Mouse (Mus musculus): Measurements from ENCODE around the gene Cep295. TPM values are rescaled to one million over a fixed set of nuclear protein-coding genes. Genes with fewer than 3 reads are reported as not detected.
A peak's percentile ranks its signal among the peaks of the same experiment; 100 is the strongest.

The Cep295 gene
- polyA plus RNA-seq, 1 experiment from 2014 or later, result 11.6 TPM

GRCm38 (mm10) chr9:15279649-15280490 lies 77.7 kb downstream of the Cep295 start, which contains the start of gene Med17:
Gene Med17 (minus strand): TSS chr9:15279931.
- Histone ChIP-seq H3K4me1 (peaks cover 30% of the 10 kb centered on the region), H3K36me3 (peaks cover 33% of the 10 kb centered on the region), H3K4me3 (replicated peaks) (peak within 1 kb of the TSS; percentile 99), H3K9ac (replicated peaks) (peak within 1 kb of the TSS; percentile 99), H3K9me3 (replicated peaks) (no peaks in the 10 kb centered on the region), H3K4me2 (peak within 1 kb of the TSS; percentile 63), H3K27ac (replicated peaks) (peak within 1 kb of the TSS; percentile 91), H3K27me3 (replicated peaks) (no peaks in the 10 kb centered on the region)
- WGBS, result under 1% methylated on average over 57 of the region's 57 CpGs
- peak; percentile 99 for ATAC-seq (ENCODE audit: low FRiP score)

- no peaks in the 10 kb centered on the region for H3K9me3 ChIP-seq (replicated peaks)
- peak overlapping the region; percentile 63 for H3K4me2 ChIP-seq
- H3K4me3 ChIP-seq (replicated peaks), result peak overlapping the region; percentile 99
- H3K27me3 ChIP-seq (replicated peaks), result no peaks in the 10 kb centered on the region
- ATAC-seq (ENCODE audit: low FRiP score), result no peak; the same call in 1 of the 2 replicates
- 9% methylated on average over 19 of the region's 19 CpGs for WGBS
- H3K36me3 ChIP-seq, result peaks cover 35% of the 10 kb centered on the region
- H3K27ac ChIP-seq (replicated peaks), result peak overlapping the region; percentile 91
- H3K4me1 ChIP-seq, result peaks cover 30% of the 10 kb centered on the region
- H3K9ac ChIP-seq (replicated peaks), result peak overlapping the region; percentile 99
Measured at GRCm38 (mm10) chr9:15279139-15279648, 78.4 kb downstream of the Cep295 start.

GRCm38 (mm10) chr9:15278343-15278742 lies 79.2 kb downstream of the Cep295 start:
- no peak overlapping the region for H3K4me3 ChIP-seq (replicated peaks)
- H3K27ac ChIP-seq (replicated peaks), result no peak overlapping the region
- no peaks in the 10 kb centered on the region for H3K9me3 ChIP-seq (replicated peaks)
- 95% methylated on average over 3 of the region's 3 CpGs for WGBS
- H3K4me1 ChIP-seq, result peaks cover 30% of the 10 kb centered on the region
- no peak overlapping the region for H3K9ac ChIP-seq (replicated peaks)
- H3K4me2 ChIP-seq, result peak overlapping the region; percentile 63; the same call in 1 of the 2 replicates
- peaks cover 36% of the 10 kb centered on the region for H3K36me3 ChIP-seq
- no peaks in the 10 kb centered on the region for H3K27me3 ChIP-seq (replicated peaks)
- ATAC-seq (ENCODE audit: low FRiP score), result no peak

- Histone ChIP-seq H3K9me3 (replicated peaks) (no peaks in the 10 kb centered on the region), H3K4me3 (replicated peaks) (no peak overlapping the region), H3K9ac (replicated peaks) (no peak overlapping the region), H3K27me3 (replicated peaks) (no peaks in the 10 kb centered on the region), H3K4me1 (peaks cover 30% of the 10 kb centered on the region), H3K36me3 (peaks cover 51% of the 10 kb centered on the region), H3K4me2 (no peak overlapping the region), H3K27ac (replicated peaks) (no peak overlapping the region)
- no peak for ATAC-seq (ENCODE audit: low FRiP score)
- WGBS, result 95% methylated on average over 4 of the region's 4 CpGs
Measured at GRCm38 (mm10) chr9:15276855-15277254, 80.7 kb downstream of the Cep295 start.

- no peak overlapping the region for H3K4me2 ChIP-seq
- H3K36me3 ChIP-seq, result peaks cover 79% of the 10 kb centered on the region
- H3K4me1 ChIP-seq, result peaks cover 14% of the 10 kb centered on the region
- H3K27ac ChIP-seq (replicated peaks), result no peak overlapping the region
- ATAC-seq (ENCODE audit: low FRiP score), result no peak
- 97% methylated on average over 2 of the region's 2 CpGs for WGBS
- H3K4me3 ChIP-seq (replicated peaks), result no peak overlapping the region
- H3K9me3 ChIP-seq (replicated peaks), result no peaks in the 10 kb centered on the region
- H3K27me3 ChIP-seq (replicated peaks), result no peaks in the 10 kb centered on the region
- H3K9ac ChIP-seq (replicated peaks), result no peak overlapping the region
Measured at GRCm38 (mm10) chr9:15273981-15274380, 83.6 kb downstream of the Cep295 start.

Small RNAs within 50 kb of the gene (microRNA-seq; reads per million reads assigned to microRNA genes)
- gene Gm49349 (not detected), gene mmu-mir-7650 (not detected)

Other genes starting within 250 kb of the Cep295 start
- gene Hephl1, start 245.7 kb downstream of the Cep295 start, polyA plus RNA-seq (2015; fragmentation: Nextera tagmentation; extraction: Ambion mirVana), result 0.04 TPM in 1 of 2 replicates, not detected in the other
- gene Vstm5, start 118.7 kb downstream of the Cep295 start, polyA plus RNA-seq (2015; fragmentation: Nextera tagmentation; extraction: Ambion mirVana), result 37.6 and 41.1 TPM in 2 replicates
- 27.9 and 28.9 TPM in 2 replicates for gene Med17, start 77.9 kb downstream of the Cep295 start, polyA plus RNA-seq (2015; fragmentation: Nextera tagmentation; extraction: Ambion mirVana)
- gene Taf1d, start 51.6 kb downstream of the Cep295 start, polyA plus RNA-seq (2015; fragmentation: Nextera tagmentation; extraction: Ambion mirVana), result 57.9 and 58.2 TPM in 2 replicates
- gene 4931406C07Rik, start 51.3 kb downstream of the Cep295 start, polyA plus RNA-seq (2015; fragmentation: Nextera tagmentation; extraction: Ambion mirVana), result 14.0 and 15.7 TPM in 2 replicates
- gene Smco4, start 135.6 kb upstream of the Cep295 start, polyA plus RNA-seq (2015; fragmentation: Nextera tagmentation; extraction: Ambion mirVana), result 0.72 and 1.3 TPM in 2 replicates